Mouse (Mus musculus) induced T-regulatory cell, adult 2 months (primary cell): ENCODE measurements around the gene Mrpl47.
"Not testable (repeated sequence)": the region's sequence is repeated elsewhere in the genome, so short reads cannot be mapped to it uniquely, and the experiment has no call there.

Experiments used
- DNase-seq: peaks from one replicate; pipeline ENCODE4 v3.0.0-alpha.2; 2012; ENCODE audit warnings: low read depth

Mrpl47 gene

GRCm38 (mm10) chr3:32737172-32737655 is at the start of gene Mrpl47:
TSS of gene Mrpl47 (minus strand) at chr3:32737605.
- peak; percentile 45 for DNase-seq

- no peak for DNase-seq
These were observed 33.4 kb upstream of the Mrpl47 start for GRCm38 (mm10) chr3:32770781-32771180.

- DNase-seq: no peak
These were observed 26.5 kb upstream of the Mrpl47 start for GRCm38 (mm10) chr3:32763902-32764301.

- no peak for DNase-seq
These were observed 25.6 kb upstream of the Mrpl47 start for GRCm38 (mm10) chr3:32762962-32763361.

GRCm38 (mm10) chr3:32759212-32759611 is 21.8 kb upstream of the Mrpl47 start:
- no peak for DNase-seq

GRCm38 (mm10) chr3:32754384-32754915 is 17.0 kb upstream of the Mrpl47 start:
- DNase-seq: no peak

GRCm38 (mm10) chr3:32749820-32750579 is 12.6 kb upstream of the Mrpl47 start:
- no peak for DNase-seq

GRCm38 (mm10) chr3:32748384-32748783 is 11.0 kb upstream of the Mrpl47 start:
- no peak for DNase-seq

GRCm38 (mm10) chr3:32745426-32745825 is 8.0 kb upstream of the Mrpl47 start:
- DNase-seq: not testable (repeated sequence)

- no peak for DNase-seq
These were observed 7.6 kb upstream of the Mrpl47 start for GRCm38 (mm10) chr3:32745001-32745400.

- DNase-seq: no peak
These were observed 4.9 kb upstream of the Mrpl47 start for GRCm38 (mm10) chr3:32742276-32742780.

GRCm38 (mm10) chr3:32738549-32738948 is 1.1 kb upstream of the Mrpl47 start:
- no peak for DNase-seq

- DNase-seq: peak; percentile 99
These were observed 897 bp downstream of the Mrpl47 start, which contains the start of gene Ndufb5 for GRCm38 (mm10) chr3:32736244-32737171. TSS of gene Ndufb5 (plus strand) at chr3:32736990.

- no peak for DNase-seq
These were observed 9.5 kb downstream of the Mrpl47 start for GRCm38 (mm10) chr3:32727861-32728260.

- no peak for DNase-seq
These were observed 11.5 kb downstream of the Mrpl47 start for GRCm38 (mm10) chr3:32725951-32726350.

GRCm38 (mm10) chr3:32724191-32724590 is 13.2 kb downstream of the Mrpl47 start:
- DNase-seq: no peak

GRCm38 (mm10) chr3:32718271-32718670 is 19.1 kb downstream of the Mrpl47 start:
- no peak for DNase-seq

GRCm38 (mm10) chr3:32717403-32717802 is 20.0 kb downstream of the Mrpl47 start:
- not testable (repeated sequence) for DNase-seq

- DNase-seq: no peak
These were observed 23.7 kb downstream of the Mrpl47 start for GRCm38 (mm10) chr3:32713711-32714110.

GRCm38 (mm10) chr3:32709388-32709787 is 28.0 kb downstream of the Mrpl47 start:
- DNase-seq: no peak

- peak; percentile 98 for DNase-seq
These were observed 28.8 kb downstream of the Mrpl47 start for GRCm38 (mm10) chr3:32708368-32709231.
